Comparison of ENCODE assay signal across 8 mouse cellular contexts in the genomic region with DNA sequence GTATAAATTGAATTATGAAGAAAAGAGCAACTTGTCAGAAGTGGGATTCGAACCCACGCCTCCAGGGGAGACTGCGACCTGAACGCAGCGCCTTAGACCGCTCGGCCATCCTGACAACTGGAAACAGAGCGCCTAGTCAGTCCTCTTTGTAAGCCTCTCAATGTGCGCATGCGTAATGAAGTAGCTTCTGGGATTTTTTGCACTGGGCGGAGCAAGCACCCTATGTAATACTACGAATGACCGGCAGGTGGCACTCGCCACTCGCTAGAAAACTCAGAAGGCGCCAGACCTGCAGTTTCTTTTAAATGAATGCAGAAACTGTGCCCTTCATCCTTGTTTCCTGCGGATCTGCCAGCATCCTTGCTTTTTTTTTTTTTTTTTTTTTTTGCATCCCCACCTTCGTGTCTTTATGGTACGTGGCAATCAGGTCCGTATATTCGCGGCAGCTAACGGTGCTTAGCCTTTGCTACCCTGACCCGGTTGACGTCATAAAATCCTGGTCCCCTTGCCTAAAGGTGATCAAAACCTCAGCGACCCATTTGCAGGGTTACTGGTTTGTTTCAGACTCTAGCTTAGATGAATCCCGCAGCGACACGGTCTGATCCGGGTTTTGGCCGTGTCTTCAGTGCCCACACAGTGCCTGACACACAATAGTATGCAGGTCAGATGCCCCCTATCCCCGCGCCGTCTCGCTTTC. TPM values are rescaled to one million over a fixed set of nuclear protein-coding genes. Genes with fewer than 3 reads are reported as not detected.
DNase-seq lines count a peak whose midpoint lies in the region; ATAC-seq lines count a peak whose summit lies in the region.

No protein-coding gene starts in this region.

- H3K4me1 ChIP-seq in heart, embryonic 13.5 days: peaks cover 29% of the 10 kb centered on the region
- H3K4me1 ChIP-seq in liver, embryonic 12.5 days: peaks cover 38% of the 10 kb centered on the region
- peaks cover 7% of the 10 kb centered on the region; the same call in 1 of the 2 replicates for H3K4me1 ChIP-seq in stomach, embryonic 15.5 days

- peak overlapping the region; percentile 78 for H3K9ac ChIP-seq in heart, embryonic 13.5 days
- peak overlapping the region; percentile 63 for H3K9ac ChIP-seq in liver, embryonic 12.5 days
- peak overlapping the region; percentile 22; the same call in 1 of the 2 replicates for H3K9ac ChIP-seq in stomach, embryonic 15.5 days

- H3K27ac ChIP-seq in heart, embryonic 13.5 days (replicated peaks): no peak overlapping the region
- no peak overlapping the region; the same call in 1 of the 2 replicates for H3K27ac ChIP-seq in liver, embryonic 12.5 days
- H3K27ac ChIP-seq in stomach, embryonic 15.5 days: no peak overlapping the region

- peaks cover 7% of the 10 kb centered on the region for H3K27me3 ChIP-seq in heart, embryonic 13.5 days (replicated peaks)
- peaks cover 19% of the 10 kb centered on the region for H3K27me3 ChIP-seq in liver, embryonic 12.5 days (replicated peaks)
- no peaks in the 10 kb centered on the region for H3K27me3 ChIP-seq in stomach, embryonic 15.5 days (replicated peaks)

- peak overlapping the region; percentile 66 for H3K4me3 ChIP-seq in heart, embryonic 13.5 days
- H3K4me3 ChIP-seq in liver, embryonic 12.5 days: peak overlapping the region; percentile 65
- H3K4me3 ChIP-seq in stomach, embryonic 15.5 days (replicated peaks): peak overlapping the region; percentile 54

- peak; percentile 66 for ATAC-seq in erythroid progenitor cell, adult 5-6 weeks (replicated peaks; ENCODE audit: low FRiP score, poor library complexity, severe bottlenecking)
- peak; percentile 86 for ATAC-seq in heart, embryonic 13.5 days (ENCODE audit: extremely low read depth, insufficient number of reproducible peaks, low FRiP score, low TSS enrichment)
- ATAC-seq in liver, embryonic 12.5 days: peak; percentile 84
- ATAC-seq in stomach, embryonic 15.5 days (ENCODE audit: insufficient read depth, low FRiP score, low read depth): peak; percentile 88

- peak overlapping the region; percentile 83 for H3K4me2 ChIP-seq in heart, embryonic 13.5 days
- peak overlapping the region; percentile 87 for H3K4me2 ChIP-seq in liver, embryonic 12.5 days
- peak overlapping the region; percentile 69 for H3K4me2 ChIP-seq in stomach, embryonic 15.5 days

- WGBS in heart, embryonic 13.5 days: under 1% methylated on average over 35 of the region's 35 CpGs
- under 1% methylated on average over 35 of the region's 35 CpGs for WGBS in liver, embryonic 12.5 days (ENCODE audit: insufficient replicate concordance)
- WGBS in stomach, embryonic 15.5 days: under 1% methylated on average over 35 of the region's 35 CpGs

- no peaks in the 10 kb centered on the region for H3K36me3 ChIP-seq in heart, embryonic 13.5 days
- H3K36me3 ChIP-seq in liver, embryonic 12.5 days: no peaks in the 10 kb centered on the region
- H3K36me3 ChIP-seq in stomach, embryonic 15.5 days: no peaks in the 10 kb centered on the region

- peak; percentile 96 for DNase-seq in CD4-positive helper T cell, adult 2 months (ENCODE audit: low read depth, low spot score)
- DNase-seq in brain, embryonic 18.5 days (ENCODE audit: low read depth, low spot score): peak; percentile 94
- DNase-seq in kidney, postnatal 10 days: peak; percentile 97
- peak; percentile 97 to 98 for DNase-seq in natural killer cell, adult 2 months (ENCODE audit: low spot score in 2 of 2)

- H3K9me3 ChIP-seq in heart, embryonic 13.5 days: no peaks in the 10 kb centered on the region
- H3K9me3 ChIP-seq in liver, embryonic 12.5 days (replicated peaks): no peaks in the 10 kb centered on the region
- no peaks in the 10 kb centered on the region for H3K9me3 ChIP-seq in stomach, embryonic 15.5 days

RNA-seq across cellular contexts. Expression of a gene that starts 8.0 kb away (rescaled TPM):
- not detected in 2 replicates for total RNA-seq in erythroid progenitor cell, adult 5-6 weeks (2015; ENCODE audit: low replicate concordance)
- total RNA-seq in erythroid progenitor cell, adult 5-6 weeks (2017; ENCODE audit: low replicate concordance): not detected in 2 replicates
- polyA plus RNA-seq in heart, embryonic 13.5 days (2015; fragmentation: Nextera tagmentation; extraction: Ambion mirVana): 0.23 and 0.55 TPM in 2 replicates
- 1.4 TPM in 2 replicates for polyA plus RNA-seq in liver, embryonic 12.5 days (2016; fragmentation: Nextera tagmentation; extraction: Ambion mirVana)
- polyA plus RNA-seq in stomach, embryonic 15.5 days (2015; fragmentation: Nextera tagmentation; extraction: Ambion mirVana): 71.7 and 79.4 TPM in 2 replicates

RNA-seq across cellular contexts. Expression of a gene that starts 37.7 kb away (rescaled TPM):
- 23.8 and 27.2 TPM in 2 replicates for total RNA-seq in erythroid progenitor cell, adult 5-6 weeks (2015; ENCODE audit: low replicate concordance)
- total RNA-seq in erythroid progenitor cell, adult 5-6 weeks (2017; ENCODE audit: low replicate concordance): 29.4 and 36.1 TPM in 2 replicates
- polyA plus RNA-seq in heart, embryonic 13.5 days (2015; fragmentation: Nextera tagmentation; extraction: Ambion mirVana): 131 and 135 TPM in 2 replicates
- polyA plus RNA-seq in liver, embryonic 12.5 days (2016; fragmentation: Nextera tagmentation; extraction: Ambion mirVana): 42.3 and 44.9 TPM in 2 replicates
- polyA plus RNA-seq in stomach, embryonic 15.5 days (2015; fragmentation: Nextera tagmentation; extraction: Ambion mirVana): 129 and 137 TPM in 2 replicates

RNA-seq across cellular contexts. Expression of a gene that starts 41.3 kb away (rescaled TPM):
- 0.72 TPM in 1 of 2 replicates, not detected in the other for total RNA-seq in erythroid progenitor cell, adult 5-6 weeks (2015; ENCODE audit: low replicate concordance)
- total RNA-seq in erythroid progenitor cell, adult 5-6 weeks (2017; ENCODE audit: low replicate concordance): 2.3 TPM in 1 of 2 replicates, not detected in the other
- polyA plus RNA-seq in heart, embryonic 13.5 days (2015; fragmentation: Nextera tagmentation; extraction: Ambion mirVana): not detected in 2 replicates
- 0.07 and 0.23 TPM in 2 replicates for polyA plus RNA-seq in liver, embryonic 12.5 days (2016; fragmentation: Nextera tagmentation; extraction: Ambion mirVana)
- polyA plus RNA-seq in stomach, embryonic 15.5 days (2015; fragmentation: Nextera tagmentation; extraction: Ambion mirVana): not detected in 2 replicates

Comparison
In these comparisons a context has a peak if more than half of its experiments do, and no peak if none do; other contexts are left out.
1. H3K9ac ChIP-seq: peak in every context shown above with its lines; median percentile 78 in heart, embryonic 13.5 days; 63 in liver, embryonic 12.5 days; 22 in stomach, embryonic 15.5 days.
2. RNA of a gene that starts 8.0 kb away (polyA plus RNA-seq): 71.7 to 79.4 TPM in stomach, embryonic 15.5 days; 1.4 TPM in liver, embryonic 12.5 days and 0.23 to 0.55 TPM in heart, embryonic 13.5 days; every median in the first group is over 10 times any median in the second.
3. Peak in every context shown above with its lines, with median percentiles within 50 percentile points of each other: DNase-seq, ATAC-seq, H3K4me2 ChIP-seq and H3K4me3 ChIP-seq.